ENCODE assay signal across 37 mouse cellular contexts in genomic region chr9:114484771-114485170, GRCm38 (mm10). TPM values are rescaled to one million over a fixed set of nuclear protein-coding genes. Genes with fewer than 3 reads are reported as not detected.
"Had no signal": no experiment of that assay in that cellular context is flagged by ENCODE, and none has a peak within 500 bp of the region (broad histone marks: within the 10 kb centered on the region; RNA-seq: fewer than 3 reads in every experiment).

No protein-coding gene starts in this region.

- H3K9ac ChIP-seq: heart, embryonic 13.5 days; hindbrain, embryonic 12.5 days; hindbrain, embryonic 14.5 days; intestine, embryonic 15.5 days; limb, embryonic 13.5 days; limb, embryonic 15.5 days; liver, embryonic 12.5 days; liver, embryonic 14.5 days had no signal

- H3K27ac ChIP-seq: heart, embryonic 10.5 days; heart, embryonic 13.5 days; hindbrain, embryonic 10.5 days; hindbrain, embryonic 12.5 days; hindbrain, embryonic 14.5 days; intestine, embryonic 15.5 days; layer of hippocampus, adult 2 months; limb, embryonic 13.5 days; limb, embryonic 15.5 days; liver, embryonic 12.5 days; liver, embryonic 14.5 days had no signal

- ATAC-seq: hindbrain, embryonic 16.5 days; intestine, embryonic 15.5 days; intestine, postnatal 0 days; liver, embryonic 12.5 days had no signal

- H3K27me3 ChIP-seq: heart, embryonic 13.5 days; hindbrain, embryonic 12.5 days; intestine, embryonic 15.5 days; limb, embryonic 13.5 days; limb, embryonic 15.5 days; liver, embryonic 12.5 days had no signal

- H3K36me3 ChIP-seq: heart, embryonic 10.5 days; heart, embryonic 13.5 days; hindbrain, embryonic 10.5 days; hindbrain, embryonic 12.5 days; intestine, embryonic 15.5 days; limb, embryonic 13.5 days; limb, embryonic 15.5 days; liver, embryonic 12.5 days had no signal

- H3K4me1 ChIP-seq: heart, embryonic 10.5 days; heart, embryonic 13.5 days; hindbrain, embryonic 10.5 days; hindbrain, embryonic 12.5 days; intestine, embryonic 15.5 days; limb, embryonic 15.5 days; liver, embryonic 12.5 days had no signal

- H3K9me3 ChIP-seq: heart, embryonic 10.5 days; heart, embryonic 13.5 days; hindbrain, embryonic 10.5 days; hindbrain, embryonic 12.5 days; intestine, embryonic 15.5 days; limb, embryonic 13.5 days; limb, embryonic 15.5 days; liver, embryonic 12.5 days had no signal

- DNase-seq: gastrocnemius, postnatal 14 days; gastrocnemius, postnatal 36 days; heart, adult 18-20 months; heart, postnatal 10 days; heart, postnatal 4 days; kidney, adult 18-20 months; kidney, adult 8-10 months; kidney, postnatal 10 days; kidney, postnatal 25 days; kidney, postnatal 4 days; layer of hippocampus, postnatal 36 days; left cerebral cortex, postnatal 4 days had no signal

- H3K4me3 ChIP-seq: heart, embryonic 10.5 days; heart, embryonic 13.5 days; hindbrain, embryonic 10.5 days; hindbrain, embryonic 12.5 days; intestine, embryonic 15.5 days; layer of hippocampus, adult 2 months; limb, embryonic 13.5 days; limb, embryonic 15.5 days; liver, embryonic 12.5 days had no signal

RNA-seq across cellular contexts. Expression of gene Ccr4, which starts 19.9 kb away (rescaled TPM):
- total RNA-seq: gastrocnemius, adult 18-20 months; gastrocnemius, adult 8-10 months; gastrocnemius, postnatal 14 days; gastrocnemius, postnatal 36 days; heart, adult 18-20 months; heart, adult 8-10 months; heart, postnatal 25 days; heart, postnatal 4 days; layer of hippocampus, adult 2 months; layer of hippocampus, postnatal 10 days; layer of hippocampus, postnatal 36 days; left cerebral cortex, adult 18-20 months; left cerebral cortex, adult 8-10 months; left cerebral cortex, postnatal 10 days; left cerebral cortex, postnatal 25 days; left cerebral cortex, postnatal 4 days had no signal
- polyA plus RNA-seq: heart, embryonic 10.5 days; heart, embryonic 13.5 days; hindbrain, embryonic 10.5 days; hindbrain, embryonic 12.5 days; hindbrain, embryonic 14.5 days; hindbrain, embryonic 16.5 days; limb, embryonic 13.5 days; liver, embryonic 12.5 days; liver, embryonic 14.5 days had no signal

RNA-seq across cellular contexts. Expression of gene C130032M10Rik, which starts 30.7 kb away (rescaled TPM):
- total RNA-seq: gastrocnemius, adult 18-20 months; gastrocnemius, adult 8-10 months; gastrocnemius, postnatal 14 days; gastrocnemius, postnatal 36 days; heart, adult 18-20 months; heart, adult 8-10 months; heart, postnatal 10 days; heart, postnatal 25 days; heart, postnatal 4 days; layer of hippocampus, adult 2 months; layer of hippocampus, postnatal 10 days; layer of hippocampus, postnatal 36 days; left cerebral cortex, adult 18-20 months; left cerebral cortex, adult 8-10 months; left cerebral cortex, postnatal 10 days; left cerebral cortex, postnatal 25 days; left cerebral cortex, postnatal 4 days; liver, adult 2 months had no signal
- polyA plus RNA-seq: gonadal fat pad, adult 2 months; hindbrain, embryonic 14.5 days; hindbrain, embryonic 16.5 days; inflammation-experienced regulatory T-cells, adult 6 months; intestine, postnatal 0 days; liver, adult 2 months; liver, embryonic 14.5 days had no signal
